Mouse (Mus musculus) c-Kit-positive CD71-positive TER-119-positive erythroid progenitor cells, embryonic 14.5 days (primary cell): ENCODE results near the gene Ulk3.

Experiments
- DNase-seq: peaks from one replicate; pipeline ENCODE4 v3.0.0-alpha.2; 2013; ENCODE audit warnings: low spot score

The Ulk3 gene

GRCm38 (mm10) chr9:57644442-57644943, 55.2 kb downstream of the Ulk3 start:
- DNase-seq = peak; percentile 34

DNA sequence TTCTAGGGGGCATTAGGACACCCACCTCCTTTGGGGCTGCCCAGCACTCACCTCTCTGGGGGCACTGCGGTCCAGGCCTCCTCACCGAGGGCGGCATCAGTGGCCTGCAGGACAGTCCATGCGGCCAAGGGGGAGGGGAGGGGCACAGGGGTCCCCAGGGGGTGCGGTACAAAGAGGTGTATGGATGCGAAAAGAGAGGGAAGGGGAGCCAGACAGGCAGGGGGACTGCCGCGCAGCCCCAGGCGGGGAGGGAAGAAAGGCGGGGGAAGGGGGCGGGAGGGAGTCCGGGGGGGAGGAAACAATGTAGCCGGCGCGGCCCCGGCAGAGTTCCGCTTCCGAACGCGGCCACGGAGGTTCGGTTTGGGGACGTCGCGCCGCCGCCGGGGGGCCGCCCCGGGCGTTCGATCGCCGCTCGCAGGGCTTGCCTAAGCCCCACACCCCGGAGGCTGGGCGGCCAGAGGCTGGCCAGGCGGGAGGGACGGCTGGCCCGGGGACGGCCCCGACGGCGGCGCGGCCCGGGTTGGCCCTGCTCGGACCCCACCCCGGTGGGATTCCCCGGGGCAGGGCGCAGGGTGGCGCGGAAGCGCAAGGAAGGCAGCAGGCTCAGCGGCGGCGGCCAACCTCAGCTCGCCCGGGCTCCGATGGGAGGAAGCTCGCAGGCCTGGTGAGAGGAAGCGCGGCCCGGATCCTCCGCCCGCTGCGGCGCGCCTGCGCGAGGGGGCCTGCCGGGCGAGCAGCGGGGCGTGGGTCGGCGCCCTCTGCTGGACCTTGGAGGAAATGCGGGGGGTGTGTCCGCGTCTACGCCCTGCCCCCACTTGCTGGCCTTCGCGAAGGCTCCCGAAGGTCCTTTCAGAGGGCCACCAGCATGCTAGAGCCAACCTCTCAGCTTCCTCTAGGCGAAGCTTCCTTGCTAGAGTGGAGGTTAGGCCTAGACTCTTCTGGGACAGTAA, 56.0 kb downstream of the Ulk3 start:
- DNase-seq = peak; percentile 84
